Mouse (Mus musculus): ENCODE results near the gene Yy1.
A peak's percentile ranks its signal among the peaks of the same experiment; 100 is the strongest.
"Not testable (repeated sequence)": the region's sequence is repeated elsewhere in the genome, so short reads cannot be mapped to it uniquely, and the experiment has no call there.

The Yy1 gene

DNA sequence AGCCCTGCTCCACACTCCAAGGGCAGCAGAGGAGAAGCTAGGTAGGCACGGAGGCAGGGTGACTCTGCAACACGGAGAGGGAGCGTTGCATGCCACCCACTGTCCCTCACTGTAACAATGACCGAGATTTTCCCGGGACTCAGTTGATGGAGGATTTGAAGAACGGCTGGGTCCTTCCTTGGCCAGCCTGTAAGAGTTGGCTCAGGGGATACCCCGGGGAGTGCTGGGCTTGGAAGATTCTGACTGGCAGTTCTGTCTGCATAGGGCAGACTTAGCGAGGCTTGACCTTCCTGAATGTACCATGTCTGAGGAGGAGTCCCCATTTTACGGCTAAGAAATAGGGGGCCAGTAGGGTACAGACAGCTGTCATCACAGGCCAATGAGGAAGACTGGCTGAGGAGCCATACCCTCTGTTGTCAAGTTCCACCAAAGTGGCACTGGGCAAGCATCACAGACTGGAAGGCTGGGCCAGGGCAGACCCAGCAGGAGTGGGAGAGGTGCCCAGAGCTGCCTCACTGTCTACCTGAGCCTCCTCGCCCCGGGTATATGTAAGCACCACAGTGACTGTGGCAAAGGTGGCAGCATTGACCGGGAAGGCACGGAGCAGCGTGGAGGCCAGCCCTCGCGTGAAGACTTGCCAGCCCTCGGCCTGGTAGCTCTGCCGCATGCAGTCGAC lies 33.6 kb downstream of the Yy1 start:
- no peak for DNase-seq (ENCODE audit: extremely low read depth, low read depth, low spot score)

DNA sequence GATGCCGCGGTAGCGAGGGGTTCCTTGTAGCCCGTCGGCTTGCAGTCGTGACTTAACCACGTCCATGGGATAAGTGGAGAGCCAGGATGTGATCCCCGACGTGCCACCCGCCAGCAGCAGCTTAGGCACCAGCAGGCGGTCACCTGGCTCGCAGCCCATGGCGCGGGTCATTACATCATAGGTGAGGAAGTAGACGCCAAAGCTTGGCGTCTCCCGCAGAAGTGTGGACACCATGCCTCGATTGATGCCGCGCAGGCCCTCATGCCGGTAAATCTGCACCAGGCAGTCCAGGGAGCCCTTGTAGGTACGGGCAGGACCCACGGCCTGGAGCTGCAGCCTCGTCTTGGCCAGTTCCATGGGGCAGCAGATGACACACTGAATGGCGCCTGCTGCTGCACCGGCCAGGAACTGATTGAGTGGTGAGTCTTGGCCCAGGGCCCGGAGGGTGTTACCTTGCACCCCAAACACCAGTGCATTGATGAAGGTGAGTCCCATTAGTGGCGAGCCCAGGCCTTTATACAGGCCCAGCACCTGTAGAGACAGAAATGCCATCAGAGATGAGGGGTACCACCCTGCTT lies 34.3 kb downstream of the Yy1 start:
- no peak for DNase-seq (ENCODE audit: extremely low read depth, low read depth, low spot score)

DNA sequence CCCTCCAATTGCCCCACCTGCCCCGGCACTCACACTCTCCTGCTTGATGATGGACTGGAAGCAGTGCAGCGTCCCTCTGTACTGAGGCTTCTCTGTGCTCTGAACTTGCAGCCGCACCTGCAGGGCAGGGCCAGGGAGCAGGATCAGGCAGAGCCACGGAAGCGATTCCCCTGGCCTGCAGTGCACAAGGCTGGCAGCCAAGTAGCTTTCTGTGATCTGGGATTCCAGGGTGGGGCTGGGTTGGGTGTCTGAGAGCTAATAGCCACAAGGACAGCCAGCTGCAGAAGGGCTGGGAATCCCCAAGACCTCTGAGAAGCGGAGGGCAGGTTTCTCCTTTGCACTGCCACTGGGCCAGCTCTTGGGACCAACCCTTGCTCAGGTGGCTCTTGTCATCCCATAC lies 34.9 kb downstream of the Yy1 start:
- no peak for DNase-seq (ENCODE audit: extremely low read depth, low read depth, low spot score)

DNA sequence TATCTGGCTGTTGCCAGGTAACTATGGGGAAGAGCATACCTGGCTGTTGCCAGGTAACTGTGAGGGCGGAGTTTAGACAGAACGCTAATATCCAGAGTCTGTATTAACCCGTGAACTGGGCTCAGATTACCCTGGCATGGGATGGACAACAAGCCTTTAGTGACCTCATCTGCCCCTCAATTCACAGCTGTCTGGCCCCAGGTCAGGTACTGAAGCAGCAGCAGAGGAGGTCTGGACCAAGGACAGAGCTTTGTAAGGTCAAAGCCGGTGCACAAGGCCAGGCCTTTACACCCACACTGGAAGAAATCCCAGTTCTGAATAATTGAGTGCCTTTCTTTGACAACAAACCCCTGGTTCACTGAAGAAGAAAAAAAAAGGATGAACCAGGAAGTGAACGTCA lies 36.9 kb downstream of the Yy1 start:
- DNase-seq (ENCODE audit: extremely low read depth, low read depth, low spot score) = no peak

DNA sequence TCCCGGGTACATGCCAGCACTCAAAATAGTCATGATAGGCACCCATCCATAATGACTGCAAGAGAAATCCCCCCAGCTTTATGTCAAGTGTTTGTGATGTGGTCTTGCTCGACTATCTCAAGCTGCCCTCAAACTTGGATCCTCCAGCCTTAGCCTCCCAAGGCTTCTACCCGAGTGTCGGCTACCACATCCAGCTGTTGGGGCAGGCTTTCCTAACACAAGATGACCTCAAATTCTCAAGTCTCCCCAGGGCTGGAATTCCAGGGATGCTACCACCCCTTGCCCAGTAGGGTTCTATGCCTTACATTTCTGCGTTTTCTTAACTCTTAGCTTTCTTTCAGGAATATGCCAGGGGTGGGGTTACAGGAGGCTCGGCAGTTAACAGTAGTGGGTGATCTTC lies 37.6 kb downstream of the Yy1 start:
- DNase-seq (ENCODE audit: extremely low read depth, low read depth, low spot score) = no peak

DNA sequence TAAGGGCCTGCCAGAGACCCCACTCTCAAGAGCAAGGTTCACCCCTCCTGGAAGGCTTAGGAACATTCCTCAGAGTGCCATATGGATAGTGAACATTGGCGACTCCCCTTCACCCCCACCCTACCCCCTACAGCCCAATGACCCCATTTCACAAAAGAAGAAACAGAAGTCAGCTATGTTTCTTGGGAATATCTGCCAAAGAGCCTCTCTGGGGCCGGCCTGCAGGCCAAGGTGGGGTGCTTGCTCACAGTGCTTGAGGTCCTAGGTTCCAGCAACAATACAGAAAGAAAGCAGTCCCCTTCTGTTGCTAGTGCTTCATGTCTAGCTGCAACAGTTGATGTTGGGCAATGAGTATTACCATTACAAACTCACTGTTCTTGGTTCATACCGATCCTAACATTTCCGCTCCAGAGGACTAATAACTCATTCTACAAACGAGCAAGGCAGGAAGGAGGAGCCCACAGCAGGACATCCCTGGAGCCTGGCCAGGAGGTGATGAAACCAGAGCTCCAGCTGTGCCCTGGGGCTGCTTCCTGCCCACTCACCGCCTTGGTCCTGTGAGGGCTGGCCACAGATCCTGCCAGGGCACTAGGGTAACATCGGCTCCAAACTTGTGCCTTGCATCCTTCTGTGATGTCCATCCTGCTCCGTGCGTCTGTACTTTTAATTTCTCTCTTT lies 39.3 kb downstream of the Yy1 start:
- peak; percentile 81 for DNase-seq (ENCODE audit: extremely low read depth, low read depth, low spot score)

DNA sequence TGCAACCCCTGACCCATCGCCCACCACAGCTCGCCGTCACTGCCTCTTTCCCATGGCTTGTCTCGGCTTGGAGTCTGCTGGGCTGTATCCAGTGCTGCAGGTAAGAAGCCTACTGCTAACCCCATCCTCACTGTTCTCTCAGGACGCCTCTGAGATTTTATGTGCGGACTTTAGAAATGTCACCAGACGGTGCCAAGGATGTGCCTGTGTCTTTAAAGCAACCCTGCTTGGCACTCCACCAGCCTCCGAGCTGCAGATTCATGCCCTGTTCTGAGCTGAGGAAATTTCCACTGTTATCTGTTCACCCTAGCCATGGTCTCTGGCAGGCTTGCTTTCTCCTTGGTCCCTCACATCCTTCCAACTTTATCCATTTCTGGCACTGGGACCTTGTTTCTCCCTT lies 40.1 kb downstream of the Yy1 start:
- no peak for DNase-seq (ENCODE audit: extremely low read depth, low read depth, low spot score)

DNA sequence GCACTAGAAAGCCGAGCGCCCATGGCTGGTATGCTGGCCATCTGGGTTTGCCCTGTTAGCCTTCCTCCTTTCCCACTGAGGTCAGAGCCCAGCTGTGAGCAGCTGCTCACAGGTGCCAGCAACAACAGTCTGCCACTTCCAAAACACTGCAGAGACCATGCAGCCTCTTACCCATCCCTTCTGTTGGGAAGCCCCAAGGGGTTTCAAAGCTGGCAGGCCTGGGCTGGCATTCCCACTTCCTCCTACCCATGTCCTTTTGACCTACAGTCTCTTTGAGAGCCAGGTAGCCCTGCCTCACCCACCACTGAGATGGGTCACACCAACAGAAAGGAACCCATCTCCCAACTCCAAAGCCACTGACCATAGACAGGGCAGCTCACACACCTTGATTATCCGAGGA lies 40.6 kb downstream of the Yy1 start:
- DNase-seq (ENCODE audit: extremely low read depth, low read depth, low spot score) = no peak

DNA sequence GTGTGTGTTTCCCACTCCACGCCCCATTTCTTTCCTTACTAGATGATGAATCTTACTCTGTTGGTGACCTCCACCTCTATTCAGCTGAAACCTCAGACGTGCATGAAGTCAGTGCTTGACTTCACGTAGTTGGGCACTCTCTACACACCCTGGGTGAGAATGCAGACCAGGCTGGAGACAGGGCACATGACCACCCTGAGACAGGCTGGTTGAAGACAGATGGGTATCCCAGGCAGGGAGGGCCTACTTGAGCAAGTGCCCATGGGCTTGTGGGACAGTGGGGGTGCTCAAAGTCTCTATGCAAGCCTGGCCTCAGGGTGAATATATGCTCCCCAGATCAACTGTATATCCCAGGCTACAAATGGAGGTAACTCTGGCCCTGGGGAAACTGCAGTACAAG lies 41.6 kb downstream of the Yy1 start:
- no peak for DNase-seq (ENCODE audit: extremely low read depth, low read depth, low spot score)

DNA sequence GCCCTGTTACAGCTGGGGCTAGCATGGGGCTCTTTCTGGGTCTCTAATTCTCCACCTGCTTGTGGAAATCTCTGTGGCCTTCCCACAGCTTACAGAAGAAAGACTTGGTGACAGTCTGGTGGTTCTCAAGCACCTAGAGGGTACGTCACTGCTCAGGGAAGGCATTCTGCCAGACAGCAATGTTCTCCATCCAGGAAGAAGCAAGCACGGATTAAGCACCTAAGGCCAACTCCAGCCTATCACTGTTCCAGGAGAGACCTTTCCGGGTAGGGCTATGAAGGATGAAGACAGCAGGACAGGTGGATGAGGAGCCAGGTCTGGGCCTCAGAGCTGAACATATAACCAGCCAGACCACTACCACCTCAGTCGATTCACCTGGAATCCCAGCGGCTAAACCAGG lies 42.0 kb downstream of the Yy1 start:
- no peak for DNase-seq (ENCODE audit: extremely low read depth, low read depth, low spot score)

DNA sequence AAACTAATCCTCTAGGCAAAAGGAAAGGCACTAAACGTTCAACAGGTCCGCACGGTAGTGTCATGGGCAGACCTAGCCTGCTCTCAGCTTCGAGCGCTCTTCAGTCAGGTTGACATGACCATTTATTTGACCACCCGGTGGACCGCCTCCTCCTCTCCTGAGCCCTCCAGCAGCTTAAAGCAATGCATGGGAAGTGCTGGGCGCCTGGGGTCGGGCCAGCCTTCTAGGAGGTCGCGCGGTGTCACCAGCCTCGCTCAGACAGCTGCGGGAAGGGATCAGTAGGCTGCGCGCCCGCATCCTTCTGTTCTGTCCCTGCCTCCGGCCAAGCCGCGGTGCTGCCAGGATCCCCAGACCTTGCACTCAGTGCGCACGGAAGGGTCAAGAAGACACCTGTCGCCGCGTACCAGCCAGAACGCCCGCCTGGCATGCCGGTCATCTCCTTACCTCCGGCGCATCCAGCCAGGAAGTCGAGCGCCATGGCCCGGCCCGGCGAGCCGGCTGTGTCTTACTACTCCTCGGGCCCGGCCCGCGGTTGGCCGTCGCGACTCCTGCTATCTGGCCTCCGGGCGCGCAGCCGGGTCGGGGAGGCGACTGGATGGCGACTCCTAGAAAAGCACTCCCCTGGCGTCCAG lies 42.6 kb downstream of the Yy1 start:
- no peak for DNase-seq (ENCODE audit: extremely low read depth, low read depth, low spot score)

DNA sequence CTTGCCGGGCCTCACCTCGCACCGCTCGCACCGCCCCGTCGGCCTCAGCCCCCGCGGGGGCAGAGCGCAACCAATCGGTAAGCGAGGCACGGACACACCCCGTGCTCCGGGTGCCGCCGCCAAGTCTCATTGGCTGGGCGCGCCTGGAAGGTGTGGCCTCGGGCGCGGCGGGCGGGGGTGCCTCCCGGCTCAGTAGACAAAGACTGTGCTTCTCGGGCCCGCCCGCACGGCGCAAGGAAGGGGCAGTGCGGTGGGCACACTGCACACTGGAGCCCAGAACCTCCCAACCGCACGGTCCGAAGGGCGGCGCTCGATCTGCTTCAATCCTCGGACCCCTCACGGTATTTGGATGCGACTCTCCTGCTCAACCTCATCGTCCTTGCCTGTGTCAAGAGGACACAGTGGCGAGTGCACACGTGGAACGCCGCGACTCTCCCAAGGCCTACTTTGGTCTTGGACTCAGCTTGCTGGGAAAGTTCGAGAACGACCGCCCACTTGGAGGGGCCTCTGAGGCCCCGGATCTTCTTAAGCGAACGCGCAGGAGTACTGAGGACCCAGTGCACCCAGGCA lies 43.2 kb downstream of the Yy1 start, which contains the start of the genes Slc25a29 and Slc25a47:
TSS of gene Slc25a29 (minus strand) at position 44 of the 570 bp plus-strand sequence.
TSS of gene Slc25a47 (plus strand) at position 207 of the 570 bp plus-strand sequence.
- DNase-seq (ENCODE audit: extremely low read depth, low read depth, low spot score) = no peak

DNA sequence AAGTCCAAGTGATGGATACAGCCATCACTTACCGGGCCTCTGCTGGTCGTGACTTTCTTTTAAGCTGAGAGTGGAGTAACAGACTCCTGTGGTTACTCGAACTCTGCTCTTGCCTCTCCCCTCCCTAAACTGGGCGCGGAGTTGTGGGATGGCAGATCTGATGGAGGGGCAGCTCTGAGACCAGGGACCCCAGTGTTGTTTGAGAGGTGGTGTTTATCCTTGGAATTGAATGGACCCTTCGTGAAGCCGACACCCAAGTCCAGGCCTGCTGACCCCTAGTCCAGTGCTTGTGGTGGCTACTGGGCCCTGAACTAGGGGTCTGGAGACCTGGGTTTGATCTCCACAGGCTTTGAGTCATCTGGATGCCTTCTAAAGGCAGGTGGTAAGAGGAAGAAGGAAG lies 43.9 kb downstream of the Yy1 start:
- no peak for DNase-seq (ENCODE audit: extremely low read depth, low read depth, low spot score)

DNA sequence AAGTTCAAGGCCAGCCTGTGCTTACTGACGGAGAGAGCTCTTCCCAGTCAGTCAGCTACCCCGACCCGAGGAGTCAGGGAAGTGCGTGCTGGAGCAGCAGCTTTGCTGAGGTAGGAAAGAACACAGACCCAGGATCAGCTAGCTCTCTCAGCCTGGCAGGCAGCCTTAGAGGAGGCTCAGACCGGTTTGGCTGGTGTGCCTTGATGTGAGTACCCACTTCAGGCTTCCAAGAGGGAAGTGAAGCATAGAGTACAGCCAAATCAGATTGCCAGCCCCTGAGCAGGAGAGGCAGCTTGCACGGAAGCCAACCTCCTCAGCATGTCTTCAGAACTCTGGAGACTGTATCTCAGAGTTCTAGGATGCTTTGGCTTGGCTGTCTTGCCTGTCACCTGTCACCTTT lies 48.4 kb downstream of the Yy1 start:
- peak; percentile 87 for DNase-seq (ENCODE audit: extremely low read depth, low read depth, low spot score)

DNA sequence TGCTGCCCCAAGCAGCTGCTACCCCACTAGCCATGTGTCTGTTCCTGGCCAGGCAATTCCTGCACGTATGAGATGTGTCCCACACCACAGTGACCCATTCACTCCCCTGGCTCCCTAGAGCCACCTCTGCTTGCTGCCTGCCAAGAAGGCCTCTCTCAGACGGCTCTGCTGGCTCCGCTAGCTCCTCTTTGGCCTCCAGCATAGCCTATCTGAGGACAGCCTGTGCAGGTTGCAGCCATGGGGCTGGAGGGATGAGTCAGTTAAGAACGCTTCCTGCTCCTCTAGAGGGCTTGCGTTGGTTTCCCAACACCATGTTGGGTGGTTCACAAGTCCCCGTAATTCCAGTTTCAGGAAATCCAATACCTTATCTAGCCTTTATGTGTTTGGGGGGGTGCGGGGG lies 49.9 kb downstream of the Yy1 start:
- DNase-seq (ENCODE audit: extremely low read depth, low read depth, low spot score) = peak; percentile 62

DNA sequence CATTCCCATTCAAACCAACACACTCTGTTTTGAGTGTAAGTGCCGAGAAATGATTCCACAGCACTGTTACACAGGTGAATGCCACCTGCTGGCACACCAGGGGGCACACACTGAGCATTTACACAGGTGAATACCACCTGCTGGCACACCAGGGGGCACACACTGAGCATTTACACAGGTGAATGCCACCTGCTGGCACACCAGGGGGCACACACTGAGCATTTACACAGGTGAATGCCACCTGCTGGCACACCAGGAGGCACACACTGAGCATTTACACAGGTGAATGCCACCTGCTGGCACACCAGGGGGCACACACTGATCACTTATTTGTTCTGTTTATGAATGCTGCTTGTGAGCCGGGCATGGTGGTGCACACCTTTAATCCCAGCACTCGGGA lies 55.3 kb downstream of the Yy1 start:
- DNase-seq (ENCODE audit: extremely low read depth, low read depth, low spot score) = not testable (repeated sequence)

DNA sequence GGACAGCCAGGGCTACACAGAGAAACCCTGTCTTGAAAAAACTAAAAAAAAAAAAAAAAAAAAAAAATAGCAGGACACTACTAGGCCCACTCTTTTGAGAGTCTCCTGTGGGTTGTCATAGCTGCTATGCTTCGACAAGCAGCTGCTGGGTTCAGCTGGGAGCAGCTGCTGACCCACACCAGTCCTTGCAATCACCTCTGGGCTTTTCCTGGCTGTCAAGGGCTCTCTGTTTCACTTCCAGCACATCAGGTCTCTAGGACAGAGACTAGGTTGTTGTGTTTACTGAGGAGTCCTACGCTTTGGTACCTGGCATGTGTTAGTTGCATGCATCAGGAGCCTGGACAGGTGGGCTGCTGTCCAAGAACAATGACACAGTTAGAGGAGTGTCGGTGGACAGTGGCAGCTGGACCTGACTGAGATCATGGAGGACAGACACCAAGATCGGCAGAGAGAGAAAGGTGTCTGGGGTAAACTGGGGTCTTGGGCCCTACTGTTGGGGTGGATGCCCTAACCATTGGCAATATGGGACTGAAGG lies 56.8 kb downstream of the Yy1 start:
- no peak for DNase-seq (ENCODE audit: extremely low read depth, low read depth, low spot score)

DNA sequence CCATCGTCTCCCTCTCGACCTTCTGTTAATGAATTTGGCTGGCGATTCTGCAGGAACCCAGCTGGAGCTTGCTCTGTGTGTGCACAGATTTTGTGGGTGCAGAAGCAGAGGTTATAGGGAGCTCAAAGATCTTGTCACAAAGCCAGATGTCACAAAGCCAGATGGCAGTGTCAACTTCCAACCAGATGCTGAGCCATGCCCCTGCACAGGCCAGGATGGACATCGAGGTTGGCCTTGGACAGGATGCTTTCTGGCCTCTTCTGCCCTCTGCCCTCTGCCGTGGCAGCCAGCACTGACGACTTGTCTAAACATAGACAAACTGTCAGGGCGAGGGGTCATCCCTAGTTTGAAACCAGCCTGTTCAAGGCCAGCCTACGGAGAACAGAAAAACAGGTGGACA lies 57.4 kb downstream of the Yy1 start:
- no peak for DNase-seq (ENCODE audit: extremely low read depth, low read depth, low spot score)

DNA sequence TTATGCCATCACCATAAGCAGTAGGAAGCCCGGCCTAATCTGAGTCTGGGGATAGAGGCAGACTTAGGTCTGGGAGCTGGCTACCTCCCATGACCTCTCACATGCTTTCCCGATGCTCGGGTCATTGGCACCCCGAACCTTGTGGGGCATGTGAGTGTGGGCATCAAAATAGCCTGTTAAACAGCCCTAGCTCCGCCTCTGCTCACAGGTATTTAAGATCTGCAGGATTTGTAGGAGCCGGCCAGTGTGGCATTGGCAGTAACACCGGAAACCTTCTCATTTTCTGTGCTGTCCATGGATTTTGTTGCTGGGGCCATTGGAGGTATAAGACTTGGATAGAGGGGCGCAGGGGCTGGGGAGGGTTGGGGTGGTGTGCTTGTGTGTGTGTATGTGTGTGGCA lies 58.1 kb downstream of the Yy1 start:
- DNase-seq (ENCODE audit: extremely low read depth, low read depth, low spot score) = no peak

DNA sequence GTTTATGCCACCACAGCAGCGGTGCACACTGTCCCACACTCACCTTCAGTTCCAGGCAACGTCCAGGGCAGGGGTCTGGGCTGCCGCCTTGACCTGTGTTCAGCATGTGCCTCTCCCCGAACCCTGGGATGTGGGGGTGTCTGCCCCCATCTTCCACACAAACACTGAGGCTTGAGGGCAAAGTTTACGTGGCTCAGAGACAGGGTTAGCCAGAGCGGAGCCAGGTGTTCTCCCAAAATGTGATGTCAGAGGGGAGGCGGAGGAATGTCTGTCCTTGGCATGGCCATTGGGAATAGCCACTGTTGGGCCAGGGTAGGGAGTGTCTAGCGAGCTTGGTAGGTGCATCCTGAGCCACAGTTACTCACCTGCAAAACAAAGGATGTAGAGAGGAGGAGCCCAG lies 60.0 kb downstream of the Yy1 start:
- no peak for DNase-seq (ENCODE audit: extremely low read depth, low read depth, low spot score)

DNA sequence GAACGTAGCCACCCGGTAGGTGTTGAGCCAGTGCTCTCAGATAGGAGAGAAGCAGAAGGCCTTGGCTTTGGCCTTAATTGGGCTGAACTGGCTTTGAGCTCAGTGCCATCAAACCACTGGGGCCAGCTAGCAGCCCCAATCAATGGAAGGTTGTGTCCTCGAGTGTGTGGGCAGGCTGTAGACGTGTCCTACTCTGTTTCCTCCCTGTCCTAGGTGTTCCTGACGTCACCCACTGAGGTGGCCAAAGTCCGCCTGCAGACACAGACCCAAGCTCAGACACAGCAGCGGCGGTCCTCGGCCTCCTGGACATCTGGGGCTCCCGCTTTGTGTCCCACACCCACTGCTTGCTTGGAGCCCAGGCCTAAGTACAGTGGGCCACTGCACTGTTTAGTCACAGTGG lies 62.3 kb downstream of the Yy1 start:
- no peak for DNase-seq (ENCODE audit: extremely low read depth, low read depth, low spot score)

Data from fat pad, adult 2 months (tissue).